Mouse (Mus musculus) left cerebral cortex, adult 6 months (tissue): ENCODE results near the gene Olfr535. TPM values are rescaled to one million over a fixed set of nuclear protein-coding genes. Genes with fewer than 3 reads are reported as not detected.

ENCODE experiments used
- long read RNA-seq, 2 experiments: library from polyadenylated mRNA; unstranded; transcript quantifications; one replicate each; pipeline ENCODE4 v2.0.0; 2019 to 2020
- polyA plus RNA-seq: library from polyadenylated mRNA; unstranded; fragments of <200 nt; fragmentation: Nextera tagmentation; gene quantifications from 2 replicates; pipeline ENCODE4 v1.2.3, GENCODE M21; 2021

Olfr535 gene
- not detected in 2 replicates for polyA plus RNA-seq
- long read RNA-seq, experiment 1 = 0 reads
- long read RNA-seq, experiment 2 = 0 reads

DNA sequence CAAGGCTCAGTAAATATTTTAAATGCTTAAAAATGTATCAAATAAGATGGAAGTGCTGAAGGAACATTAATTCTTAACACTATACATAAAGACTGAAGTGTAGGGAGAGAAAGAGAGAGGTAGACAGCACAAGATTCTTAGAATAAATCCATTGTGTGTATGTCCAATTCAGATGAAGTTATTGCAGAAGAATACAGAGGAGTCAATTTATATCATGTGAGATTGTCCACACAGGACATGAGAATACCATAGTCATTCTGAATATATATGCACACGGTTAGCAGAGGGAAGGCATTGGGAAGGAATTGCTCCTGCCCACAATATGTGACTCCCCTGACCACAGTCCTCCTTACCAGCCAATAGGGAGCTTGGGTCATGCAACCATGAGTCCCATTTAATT, at the start of gene Olfr535:
TSS of gene Olfr535 (plus strand) at position 301 of the 400 bp plus-strand sequence.

DNA sequence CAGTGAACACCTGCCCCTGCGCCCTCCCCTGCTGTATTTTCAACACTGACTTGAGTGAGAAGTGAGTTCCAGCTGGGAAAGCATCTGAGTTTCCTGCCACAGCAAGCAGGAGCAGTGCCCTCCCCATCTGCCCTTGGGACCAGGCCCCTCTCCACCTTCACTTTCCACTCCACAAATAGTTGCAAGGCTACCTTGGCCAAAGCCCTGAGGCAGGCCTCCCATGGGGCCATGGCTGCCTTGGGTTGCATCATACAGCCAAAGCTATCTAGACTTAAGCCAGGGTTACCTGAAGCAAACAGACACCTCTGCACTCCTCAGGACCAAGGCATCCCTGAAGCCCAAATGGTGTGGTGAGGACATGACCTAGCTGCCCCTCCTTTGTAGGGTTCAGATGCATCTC, 20.9 kb upstream of the Olfr535 start, which contains the start of gene Olfr533:
TSS of gene Olfr533 (plus strand) at position 301 of the 400 bp plus-strand sequence.

DNA sequence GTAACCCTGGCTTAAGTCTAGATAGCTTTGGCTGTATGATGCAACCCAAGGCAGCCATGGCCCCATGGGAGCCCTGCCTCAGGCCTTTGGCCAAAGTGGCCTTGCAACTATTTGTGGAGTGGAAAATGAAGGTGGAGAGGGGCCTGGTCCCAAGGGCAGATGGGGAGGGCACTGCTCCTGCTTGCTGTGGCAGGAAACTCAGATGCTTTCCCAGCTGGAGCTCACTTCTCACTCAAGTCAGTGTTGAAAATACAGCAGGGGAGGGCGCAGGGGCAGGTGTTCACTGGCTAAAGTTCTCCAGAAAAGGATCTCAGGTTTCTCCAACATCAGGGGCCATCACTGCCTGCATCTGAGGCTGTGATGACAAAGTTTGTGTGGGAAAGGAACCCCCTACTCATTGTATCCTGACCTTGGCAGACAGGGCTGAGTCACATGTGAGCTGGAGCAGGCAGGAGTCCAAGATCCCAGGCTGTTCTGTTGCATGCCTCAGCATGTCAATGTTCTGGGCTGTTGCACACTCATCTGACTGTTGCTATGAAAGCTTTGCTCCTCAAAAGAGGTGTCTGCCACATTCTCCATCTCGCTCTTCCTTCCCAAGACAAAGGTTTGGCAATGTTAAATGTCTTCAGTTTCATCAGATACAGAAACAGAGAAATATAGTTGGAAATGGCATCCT, 23.5 kb downstream of the Olfr535 start, which contains the start of gene Olfr536:
TSS of gene Olfr536 (minus strand) at position 51 of the 676 bp plus-strand sequence.

Other genes starting within 250 kb of the Olfr535 start
- not detected in 2 replicates for gene 5830411N06Rik, start 236.9 kb upstream of the Olfr535 start, polyA plus RNA-seq
- not detected in 2 replicates for gene Olfr525, start 163.4 kb upstream of the Olfr535 start, polyA plus RNA-seq
- gene Olfr527, start 150.2 kb upstream of the Olfr535 start, polyA plus RNA-seq = not detected in 2 replicates
- not detected in 2 replicates for gene Olfr60, start 122.5 kb upstream of the Olfr535 start, polyA plus RNA-seq
- gene Olfr530, start 107.9 kb upstream of the Olfr535 start, polyA plus RNA-seq = not detected in 2 replicates
- gene Olfr531, start 81.3 kb upstream of the Olfr535 start, polyA plus RNA-seq = not detected in 2 replicates
- not detected in 2 replicates for gene Olfr532, start 62.6 kb upstream of the Olfr535 start, polyA plus RNA-seq
- not detected in 2 replicates for gene Olfr533, start 20.8 kb upstream of the Olfr535 start, polyA plus RNA-seq
- gene Olfr536, start 23.2 kb downstream of the Olfr535 start, polyA plus RNA-seq = not detected in 2 replicates
- gene Olfr538, start 83.7 kb downstream of the Olfr535 start, polyA plus RNA-seq = not detected in 2 replicates
- not detected in 2 replicates for gene Olfr46, start 117.1 kb downstream of the Olfr535 start, polyA plus RNA-seq
- not detected in 2 replicates for gene Olfr61, start 144.8 kb downstream of the Olfr535 start, polyA plus RNA-seq
- gene Olfr53, start 162.2 kb downstream of the Olfr535 start, polyA plus RNA-seq = not detected in 2 replicates
- 0.18 and 0.56 TPM in 2 replicates for gene Olfr539, start 175.7 kb downstream of the Olfr535 start, polyA plus RNA-seq
- gene Olfr45, start 197.7 kb downstream of the Olfr535 start, polyA plus RNA-seq = not detected in 2 replicates
- gene Olfr541, start 213.1 kb downstream of the Olfr535 start, polyA plus RNA-seq = not detected in 2 replicates